Mouse (Mus musculus) liver, adult 2 months (tissue): ENCODE data around the gene Gm20388. TPM values are rescaled to one million over a fixed set of nuclear protein-coding genes. Genes with fewer than 3 reads are reported as not detected.

Source experiments
- DNase-seq: peaks from one replicate; pipeline ENCODE4 v3.0.0-alpha.2; 2011; ENCODE audit warnings: low read depth, low spot score; ENCODE audit errors: extremely low read depth
- H3K27ac ChIP-seq: fragments of 200-500 bp; replicated peaks from 2 replicates; pipeline ENCODE4 v1.5.1; 2012; ENCODE audit warnings: low read depth, mild to moderate bottlenecking, control low read depth, inconsistent platforms, low read length; ENCODE audit not compliant: insufficient read depth
- H3K27me3 ChIP-seq: fragments of 200-500 bp; 2 replicates; pipeline ENCODE4 v1.6.1; 2012; ENCODE audit warnings: mild to moderate bottlenecking, moderate library complexity, low read length, inconsistent platforms; ENCODE audit not compliant: control insufficient read depth, insufficient read depth
- H3K36me3 ChIP-seq: fragments of 200-500 bp; 2 replicates; pipeline ENCODE4 v1.6.1; 2012; ENCODE audit warnings: low read length, inconsistent platforms; ENCODE audit not compliant: control insufficient read depth, insufficient read depth
- H3K4me1 ChIP-seq: fragments of 200-500 bp; 2 replicates; pipeline ENCODE4 v1.6.1; 2011; ENCODE audit warnings: low read length; ENCODE audit not compliant: control insufficient read depth, insufficient read depth
- H3K4me3 ChIP-seq: fragments of 200-500 bp; 2 replicates; pipeline ENCODE4 v1.5.1; 2011; ENCODE audit warnings: low read depth, mild to moderate bottlenecking, control low read depth, low read length, moderate library complexity; ENCODE audit not compliant: insufficient read depth
- H3K79me2 ChIP-seq: fragments of 200-500 bp; 2 replicates; pipeline ENCODE4 v1.6.1; 2012; ENCODE audit warnings: inconsistent platforms, mild to moderate bottlenecking, low read length, moderate library complexity; ENCODE audit not compliant: control insufficient read depth, insufficient read depth
- H3K9ac ChIP-seq: fragments of 200-500 bp; 2 replicates; pipeline ENCODE4 v1.6.1; 2012; ENCODE audit warnings: low read depth, mild to moderate bottlenecking, control low read depth, inconsistent platforms, low read length
- CTCF ChIP-seq: fragments of 200-500 bp; IDR thresholded peaks from 2 replicates; pipeline ENCODE4 v1.5.1; 2011; ENCODE audit warnings: low read depth, low read length, control low read depth
- POLR2A ChIP-seq: fragments of 200-500 bp; IDR thresholded peaks from 2 replicates; pipeline ENCODE4 v1.6.1; 2011; ENCODE audit warnings: low read length, control low read depth; ENCODE audit not compliant: insufficient read depth; ENCODE audit errors: extremely low read depth
- WGBS: fragments of 180-500 bp; shearing (Covaris S2); methylation state at CpG from one replicate; pipeline ENCODE4 v1.1.7; 2018; 5-methylcytosine and 5-hydroxymethylcytosine counted together
- polyA plus RNA-seq: library from polyadenylated mRNA; depleted of rRNA; stranded (reverse); fragments of >200 nt; gene quantifications from 2 replicates; pipeline ENCODE4 v1.2.3, GENCODE M21; 2012
- total RNA-seq: library from RNA; depleted of rRNA; stranded (reverse); fragments of >200 nt; gene quantifications from 2 replicates; pipeline ENCODE4 v1.2.3, GENCODE M21; 2014

Gene Gm20388
- total and polyA plus RNA-seq, 2 experiments, result 6.4 to 19.9 TPM

DNA sequence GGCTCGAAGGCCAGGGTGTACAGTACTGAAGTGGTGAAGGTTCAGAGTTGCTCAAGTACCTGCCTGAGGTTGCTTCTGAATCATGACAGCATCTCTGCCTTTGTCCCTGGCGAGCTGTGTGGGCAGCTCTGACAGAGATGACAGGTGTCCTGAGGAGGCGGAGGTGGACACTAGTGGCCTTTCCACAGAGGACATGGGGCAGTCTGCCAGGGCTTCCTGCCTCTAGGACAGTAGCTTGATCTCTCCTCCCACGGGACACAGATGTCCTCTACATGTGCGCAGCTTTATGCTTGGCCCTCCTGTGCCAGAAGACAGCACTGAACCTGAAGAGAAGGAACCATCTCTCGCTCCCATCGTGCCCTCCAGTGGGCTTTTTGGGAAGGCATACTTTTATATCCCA lies 222.5 kb downstream of the Gm20388 start:
- Histone ChIP-seq H3K9ac (no peak overlapping the region), H3K27ac (no peak overlapping the region), H3K27me3 (no peaks in the 10 kb centered on the region), H3K79me2 (no peaks in the 10 kb centered on the region), H3K36me3 (no peaks in the 10 kb centered on the region), H3K4me3 (no peak overlapping the region), H3K4me1 (no peaks in the 10 kb centered on the region)
- no peak for DNase-seq
- 70% methylated on average over 7 of the region's 7 CpGs for WGBS
- TF ChIP-seq CTCF, result no peak
- no peak for TF ChIP-seq POLR2A

DNA sequence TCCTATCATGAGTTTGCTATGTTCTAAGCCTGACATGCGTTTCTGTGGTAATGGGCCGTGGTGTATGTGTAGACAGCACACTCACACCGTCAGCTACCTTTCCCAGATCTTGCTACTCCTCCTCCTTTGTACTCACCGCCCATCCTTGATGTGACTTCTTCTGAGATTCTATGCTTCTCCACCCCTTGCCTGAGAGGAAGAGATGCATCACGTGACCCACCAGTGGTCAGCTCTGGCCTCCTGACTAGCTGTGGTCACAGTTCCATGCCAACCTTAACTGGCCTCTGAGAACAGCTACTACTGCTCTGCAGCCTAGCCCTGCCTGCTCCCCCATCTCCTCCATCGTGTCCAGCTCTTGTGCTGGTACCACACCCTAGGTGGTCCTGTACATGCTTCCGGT lies 225.0 kb downstream of the Gm20388 start:
- Histone ChIP-seq H3K4me3 (no peak overlapping the region), H3K36me3 (no peaks in the 10 kb centered on the region), H3K9ac (no peak overlapping the region), H3K79me2 (no peaks in the 10 kb centered on the region), H3K27me3 (no peaks in the 10 kb centered on the region), H3K4me1 (no peaks in the 10 kb centered on the region), H3K27ac (no peak overlapping the region)
- TF ChIP-seq CTCF (no peak), POLR2A (no peak)
- DNase-seq, result no peak
- 92% methylated on average over 7 of the region's 7 CpGs for WGBS

GRCm38 (mm10) chr8:120136618-120137017 lies 226.0 kb downstream of the Gm20388 start:
- Histone ChIP-seq H3K4me3 (no peak overlapping the region), H3K4me1 (no peaks in the 10 kb centered on the region), H3K27me3 (no peaks in the 10 kb centered on the region), H3K9ac (no peak overlapping the region), H3K79me2 (no peaks in the 10 kb centered on the region), H3K36me3 (no peaks in the 10 kb centered on the region), H3K27ac (no peak overlapping the region)
- no peak for DNase-seq
- WGBS, result 77% methylated on average over 7 of the region's 7 CpGs
- TF ChIP-seq POLR2A (no peak), CTCF (no peak)

DNA sequence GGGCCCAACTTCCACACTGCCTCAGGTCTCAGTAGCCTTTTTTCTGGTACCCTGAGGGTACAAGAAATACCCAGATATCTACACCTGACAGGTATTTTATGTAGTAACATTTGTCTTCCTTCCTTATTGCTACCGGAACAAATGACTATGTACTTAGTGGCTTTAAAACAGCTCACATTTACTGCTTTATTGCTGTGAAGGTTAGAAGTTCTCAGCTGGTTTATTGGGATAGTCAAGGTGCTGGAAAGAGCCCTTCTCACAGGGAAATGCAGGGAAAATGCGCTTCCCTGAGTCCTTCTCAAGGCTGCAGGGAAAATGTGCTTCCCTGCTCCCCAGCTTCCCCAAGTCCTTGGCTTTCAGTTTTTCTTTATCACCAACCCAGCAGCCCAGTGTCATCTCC lies 228.3 kb downstream of the Gm20388 start:
- Histone ChIP-seq H3K4me1 (no peaks in the 10 kb centered on the region), H3K36me3 (no peaks in the 10 kb centered on the region), H3K79me2 (no peaks in the 10 kb centered on the region), H3K4me3 (no peak overlapping the region), H3K27ac (no peak overlapping the region), H3K27me3 (no peaks in the 10 kb centered on the region), H3K9ac (no peak overlapping the region)
- DNase-seq, result no peak
- WGBS, result 95% methylated on average over 2 of the region's 2 CpGs
- no peak for TF ChIP-seq CTCF
- no peak for TF ChIP-seq POLR2A

- no peak overlapping the region for H3K4me3 ChIP-seq
- H3K9ac ChIP-seq, result no peak overlapping the region
- 77% methylated on average over 3 of the region's 3 CpGs for WGBS
Observed at GRCm38 (mm10) chr8:120140769-120141168, 230.1 kb downstream of the Gm20388 start.

GRCm38 (mm10) chr8:120143911-120144651 lies 233.4 kb downstream of the Gm20388 start:
- Histone ChIP-seq H3K27me3 (no peaks in the 10 kb centered on the region), H3K79me2 (no peaks in the 10 kb centered on the region), H3K9ac (no peak overlapping the region), H3K4me3 (no peak overlapping the region), H3K36me3 (0 out of 2 replicates have a peak, but pooled peaks cover 2% of the 10 kb centered on the region), H3K27ac (no peak overlapping the region), H3K4me1 (no peaks in the 10 kb centered on the region)
- 74% methylated on average over 15 of the region's 15 CpGs for WGBS
- DNase-seq, result no peak
- TF ChIP-seq CTCF (no peak), POLR2A (no peak)

More at GRCm38 (mm10) chr8:120140769-120141168, 230.1 kb downstream of the Gm20388 start:
- H3K36me3 ChIP-seq, result no peaks in the 10 kb centered on the region
- H3K4me1 ChIP-seq, result no peaks in the 10 kb centered on the region
- H3K27me3 ChIP-seq, result no peaks in the 10 kb centered on the region
- no peaks in the 10 kb centered on the region for H3K79me2 ChIP-seq
- no peak for DNase-seq
- H3K27ac ChIP-seq, result no peak overlapping the region
- TF ChIP-seq CTCF (no peak), POLR2A (no peak)
